Mouse (Mus musculus) G1E-ER4 (cell line): ENCODE data around the gene St5. TPM values are rescaled to one million over a fixed set of nuclear protein-coding genes. Genes with fewer than 3 reads are reported as not detected.

Source experiments
- GATA1 ChIP-seq: IDR thresholded peaks from one replicate; pipeline ENCODE4 v1.8.0; 2012; ENCODE audit warnings: low read length, inconsistent platforms
- polyA plus RNA-seq: library from polyadenylated mRNA; stranded (reverse); fragments of >175 nt; gene quantifications from 2 replicates; pipeline ENCODE4 v1.2.3, GENCODE M21; 2012

Gene St5
- polyA plus RNA-seq, 1 experiment = 0.18 TPM

DNA sequence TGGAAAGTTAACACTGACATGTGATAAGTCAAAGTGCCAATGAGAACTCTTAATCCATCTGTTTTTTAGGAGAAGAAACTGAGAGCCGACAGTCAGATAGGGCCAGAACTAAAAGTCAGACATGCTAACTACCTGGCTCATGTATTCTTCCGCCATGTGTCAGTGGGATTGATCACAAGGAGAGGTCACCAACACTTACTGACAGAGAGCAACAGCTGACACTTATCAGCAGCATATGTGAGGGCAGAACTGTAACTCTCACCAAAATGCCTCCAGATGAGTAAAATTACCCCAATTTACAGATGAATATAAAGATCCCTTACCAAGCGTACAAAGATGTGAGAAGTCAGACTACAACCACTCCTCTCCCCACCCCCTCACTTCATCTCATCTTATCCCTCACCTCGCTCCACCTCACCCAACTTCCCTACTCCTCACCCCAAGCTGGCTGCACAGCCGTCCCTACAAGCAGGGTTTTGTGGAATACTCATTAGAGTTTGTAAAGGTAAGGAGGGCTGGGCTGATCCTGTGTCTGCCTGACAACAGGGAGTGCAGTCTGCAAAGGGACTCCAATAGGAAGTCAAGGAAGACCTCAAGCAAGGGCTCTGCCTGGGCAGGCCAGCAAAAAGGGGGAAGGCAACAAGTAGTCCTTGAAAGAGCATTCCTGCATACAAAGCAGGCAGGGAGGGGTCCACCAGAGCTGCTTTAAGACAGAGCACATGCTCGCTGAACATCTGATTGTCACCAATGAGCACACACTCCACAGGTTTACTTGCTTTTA lies 93.7 kb downstream of the St5 start:
- TF ChIP-seq GATA1 = no peak

DNA sequence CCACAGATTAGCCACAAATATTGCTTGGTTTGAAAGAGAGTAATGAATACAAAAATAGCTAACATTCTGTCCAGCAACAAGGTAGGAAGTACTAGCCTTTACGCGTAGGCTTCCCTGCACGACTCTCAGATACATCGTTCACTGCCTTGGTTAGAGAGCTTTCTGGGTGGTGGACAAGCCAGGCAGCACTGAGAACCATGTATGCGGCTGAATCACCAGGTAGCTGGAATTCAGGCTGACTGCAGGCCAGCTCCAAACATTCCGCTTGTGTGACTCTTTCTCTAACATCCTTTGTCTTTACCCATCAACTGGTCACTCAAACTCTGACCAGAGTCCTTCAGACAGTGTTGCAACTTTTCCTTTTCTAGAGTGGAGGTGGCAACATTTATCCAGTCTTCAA lies 94.6 kb downstream of the St5 start:
- no peak for TF ChIP-seq GATA1

DNA sequence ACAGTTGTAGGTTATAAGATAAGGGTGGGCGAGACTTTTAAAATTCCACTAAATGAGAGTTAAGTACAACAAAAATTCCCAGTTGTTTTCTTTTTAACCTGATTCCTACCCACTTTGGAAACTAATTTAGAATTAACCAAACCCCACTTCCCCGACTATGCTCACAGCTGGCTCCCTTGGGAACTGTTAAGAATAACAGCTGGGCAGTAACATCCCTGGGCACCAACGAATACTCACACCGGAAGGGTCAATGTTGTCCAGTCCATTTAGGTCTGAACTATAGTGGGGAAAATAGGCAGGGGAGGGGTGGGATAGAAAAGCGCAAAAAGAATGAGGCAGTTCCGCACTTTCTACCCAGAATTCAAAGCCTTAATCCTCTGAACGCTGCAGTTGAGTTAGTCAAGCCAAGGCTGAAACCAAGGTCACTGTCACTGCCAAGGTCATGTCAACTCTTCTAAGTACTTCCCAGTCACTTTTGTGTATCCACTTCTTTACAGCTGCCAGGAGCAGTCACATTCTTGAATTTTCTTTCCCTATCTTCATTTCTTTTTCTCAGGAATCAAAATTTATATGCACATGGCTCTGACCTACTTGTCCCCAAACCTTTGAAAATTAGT lies 96.3 kb downstream of the St5 start:
- TF ChIP-seq GATA1 = no peak

DNA sequence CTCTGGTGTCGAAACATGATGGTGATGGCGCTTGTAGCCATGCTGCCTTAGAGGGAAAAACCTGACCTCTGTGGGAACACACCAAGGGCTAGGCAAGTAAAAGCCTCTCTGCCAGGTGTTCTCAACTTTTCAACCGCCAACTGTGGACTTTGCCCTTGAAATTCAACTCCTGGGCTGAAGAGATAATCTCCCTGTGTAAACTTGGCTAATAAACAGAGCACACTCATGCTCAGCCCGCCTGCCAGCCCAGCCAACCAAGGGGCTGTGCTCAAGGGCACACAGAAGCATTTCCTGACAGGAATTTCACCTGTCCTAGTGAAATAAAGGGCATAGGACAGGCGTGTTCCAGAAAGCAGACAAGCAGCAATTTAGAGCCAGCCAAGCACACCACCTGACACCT lies 100.8 kb downstream of the St5 start:
- no peak for TF ChIP-seq GATA1

DNA sequence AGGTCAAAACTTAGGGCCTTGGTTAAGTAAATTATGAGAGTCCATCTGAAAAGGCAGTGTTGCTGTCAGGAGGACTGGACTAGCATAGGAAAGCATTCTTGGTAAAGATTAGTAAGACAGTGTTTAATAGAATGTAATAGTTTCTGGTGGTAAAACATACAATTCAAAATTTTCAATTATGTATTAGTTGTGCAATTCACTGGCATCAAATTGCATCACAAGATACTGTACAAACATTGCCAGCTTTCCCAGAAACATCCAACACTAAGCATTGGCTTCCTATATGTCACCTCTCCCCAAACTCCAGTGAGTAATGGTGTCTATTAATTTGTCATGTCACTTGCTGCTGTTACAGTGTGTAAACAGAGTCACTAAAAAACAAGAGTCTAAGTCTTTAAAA lies 101.4 kb downstream of the St5 start:
- no peak for TF ChIP-seq GATA1

DNA sequence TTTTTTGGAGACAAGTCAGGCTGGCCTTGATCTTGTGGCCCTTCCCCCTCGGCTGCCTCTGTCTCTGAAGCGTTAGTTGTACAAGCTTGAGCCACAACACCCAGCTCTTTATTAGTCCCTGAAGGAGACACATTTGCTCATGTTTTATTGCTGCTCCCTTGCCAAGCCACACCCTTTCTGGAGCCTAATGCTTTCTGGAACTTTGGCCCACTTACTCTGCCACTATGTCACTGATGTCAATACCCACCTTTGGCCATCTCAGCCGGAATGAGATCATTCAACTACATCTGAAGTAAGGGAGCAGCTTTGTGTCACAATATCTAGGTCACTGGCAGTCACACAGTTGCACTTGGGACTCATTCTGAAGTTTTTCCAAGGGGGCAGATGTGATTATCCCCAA lies 102.7 kb downstream of the St5 start:
- TF ChIP-seq GATA1 = no peak

DNA sequence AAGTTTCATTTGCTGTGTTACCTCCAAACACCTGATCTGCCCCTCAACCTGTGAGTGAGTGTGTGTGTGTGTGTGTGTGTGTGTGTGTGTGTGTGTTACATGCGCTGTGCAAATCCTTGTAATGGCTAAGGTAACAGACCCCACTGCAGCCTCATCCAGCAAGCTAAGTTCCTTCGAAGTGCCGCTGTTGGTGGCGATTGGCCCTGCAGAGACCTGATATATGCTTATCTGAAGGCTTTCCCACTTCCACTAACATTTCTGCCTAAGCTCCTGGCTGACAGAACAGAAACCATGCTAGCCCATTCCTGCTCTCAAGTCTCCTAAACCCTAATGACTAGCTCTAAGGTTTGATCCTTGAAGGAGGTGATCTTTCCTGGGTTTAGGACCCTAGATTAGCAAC lies 103.4 kb downstream of the St5 start:
- no peak for TF ChIP-seq GATA1

DNA sequence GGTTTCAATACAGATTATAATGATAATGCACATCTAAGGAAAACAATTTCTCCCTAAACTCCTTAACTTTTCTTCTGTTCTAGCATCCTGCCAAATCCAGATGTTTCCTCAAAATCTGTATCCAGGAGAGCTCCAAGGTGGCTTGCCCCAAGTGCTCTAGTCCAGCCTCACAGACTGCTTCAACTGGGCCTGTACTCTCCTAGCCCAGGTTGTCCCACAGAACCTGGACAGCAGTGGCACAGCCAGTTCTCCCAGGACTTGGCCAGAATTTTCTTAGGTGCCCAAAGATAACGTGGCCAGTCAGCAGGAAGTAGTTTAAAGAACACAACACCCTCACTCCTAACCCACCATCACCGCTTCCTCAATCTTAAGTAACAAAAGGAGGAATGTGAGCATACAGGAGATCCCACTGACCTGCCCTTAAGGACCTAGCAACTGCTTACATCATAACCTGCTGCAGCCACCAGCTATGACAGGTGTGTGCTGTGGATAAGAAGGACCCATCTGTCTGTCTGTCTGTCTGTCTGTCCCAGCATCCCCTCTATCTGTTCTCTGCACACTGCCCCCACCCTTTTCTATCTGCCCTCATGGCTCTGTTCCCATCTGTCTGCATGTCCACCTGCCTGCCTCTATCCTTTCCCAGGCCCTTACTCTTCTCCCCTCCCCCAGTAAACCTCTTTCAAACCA lies 108.4 kb downstream of the St5 start:
- TF ChIP-seq GATA1 = no peak

DNA sequence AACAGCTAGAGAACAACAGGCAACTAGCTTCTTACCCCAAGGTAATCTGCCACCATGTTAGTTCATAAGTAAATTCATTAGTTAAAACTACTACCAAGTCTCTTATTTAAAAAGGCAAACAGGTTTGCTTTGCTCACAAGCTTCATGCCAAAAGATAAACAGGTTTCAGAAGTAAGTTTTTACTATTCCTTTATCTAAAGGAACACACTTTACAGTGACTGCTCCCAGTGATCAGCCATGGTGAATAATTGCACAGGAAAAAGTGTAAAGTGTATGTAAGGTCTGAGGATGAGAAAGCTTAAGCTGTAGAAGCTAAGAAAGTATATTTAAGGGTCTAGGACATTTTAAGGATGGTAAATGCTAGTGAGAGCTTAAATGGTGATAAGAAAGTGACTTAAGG lies 109.4 kb downstream of the St5 start:
- TF ChIP-seq GATA1 = no peak

DNA sequence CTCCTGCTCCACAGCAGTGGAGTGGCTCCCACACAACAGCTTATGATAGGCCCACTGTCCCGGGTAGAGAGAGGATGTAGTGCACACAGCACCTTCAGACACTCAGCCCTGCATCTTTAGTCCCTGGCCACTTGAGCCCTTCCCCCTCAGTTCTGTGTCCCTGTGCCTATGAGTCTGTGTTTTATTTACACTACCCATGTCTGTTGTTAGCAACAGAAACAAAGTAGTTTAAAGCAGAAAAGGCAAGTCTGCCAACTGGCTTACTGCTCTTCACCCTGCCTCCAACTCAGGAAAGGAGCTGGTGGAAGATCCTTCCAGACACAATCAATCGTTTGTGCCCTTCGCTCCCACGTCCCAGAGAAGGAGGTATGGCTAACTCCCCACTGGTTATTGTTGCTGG lies 111.2 kb downstream of the St5 start:
- TF ChIP-seq GATA1 = no peak

DNA sequence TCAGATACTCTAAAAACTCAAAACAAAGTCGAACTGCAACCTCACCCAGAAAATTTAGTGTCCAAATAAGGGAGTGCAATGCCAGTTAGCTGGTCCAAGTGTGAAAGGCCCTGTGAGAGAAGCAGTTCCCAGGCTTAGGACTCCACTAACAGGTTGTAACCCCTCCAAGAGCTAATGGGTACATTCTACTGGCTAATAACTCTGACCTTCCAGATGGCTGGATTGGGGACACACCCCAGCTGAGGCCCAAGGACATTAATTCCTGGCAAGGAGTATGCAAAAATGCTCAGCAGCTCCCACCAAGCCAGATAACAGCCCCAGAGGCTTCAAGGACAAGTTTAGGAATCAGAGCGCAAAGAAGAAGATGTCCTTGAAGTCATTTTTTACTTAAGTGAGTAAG lies 112.8 kb downstream of the St5 start:
- TF ChIP-seq GATA1 = no peak

DNA sequence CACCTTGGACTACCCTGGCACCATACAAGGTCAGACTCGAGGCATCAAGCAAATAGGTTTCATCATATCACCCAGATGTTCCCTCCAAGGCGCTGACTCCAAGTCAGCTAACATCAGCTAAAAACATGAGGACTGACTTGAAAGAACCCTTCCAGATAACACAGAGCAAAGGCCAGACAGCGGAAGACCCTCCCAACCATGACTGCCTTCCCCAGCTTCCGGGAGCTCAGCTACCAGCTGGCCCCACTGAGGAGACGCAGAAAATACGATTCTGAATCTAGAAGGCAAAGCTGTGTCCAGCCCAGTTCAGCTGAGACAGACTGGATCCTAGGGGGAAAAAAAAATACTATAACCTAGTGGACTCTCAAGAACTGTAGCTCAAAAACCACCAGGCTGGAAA lies 114.4 kb downstream of the St5 start:
- TF ChIP-seq GATA1 = no peak

DNA sequence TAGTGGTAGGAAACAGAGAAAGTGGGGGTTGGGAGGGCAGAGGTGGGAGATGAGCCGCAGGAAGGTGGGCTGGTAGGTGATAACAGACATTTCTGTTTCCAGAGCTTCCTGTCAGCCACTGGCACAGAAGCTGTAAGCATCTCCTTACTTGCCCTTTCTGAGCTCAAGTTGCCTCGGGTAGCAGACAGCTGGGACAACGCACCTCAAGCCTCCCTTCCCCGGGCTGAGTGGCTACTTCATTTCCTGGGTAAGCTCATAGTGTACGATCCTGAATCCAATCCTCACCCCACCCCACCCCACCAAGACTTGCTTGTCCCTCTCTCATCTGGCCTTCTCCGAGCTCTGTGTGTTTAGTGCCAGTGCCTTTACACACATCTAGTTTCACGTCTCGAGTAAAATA lies 115.3 kb downstream of the St5 start:
- no peak for TF ChIP-seq GATA1

DNA sequence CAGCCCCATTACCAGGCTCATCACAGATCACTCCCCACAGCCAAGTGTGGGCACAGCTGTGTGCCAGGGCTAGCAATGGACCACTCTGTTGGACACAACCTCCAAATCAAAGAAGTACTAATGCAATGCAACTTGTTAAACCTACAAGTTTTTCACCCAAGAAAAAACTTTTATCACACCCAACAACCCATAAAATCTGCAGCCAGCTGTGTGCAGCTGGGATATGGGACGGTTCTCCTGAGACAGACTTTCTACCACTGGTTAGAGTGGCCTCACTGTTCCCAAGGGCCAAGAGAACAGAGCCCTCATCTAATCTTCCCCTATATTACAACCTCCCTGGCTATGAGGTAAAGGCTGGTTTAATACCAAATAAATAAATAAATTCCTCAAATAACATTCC lies 118.9 kb downstream of the St5 start:
- TF ChIP-seq GATA1 = no peak

DNA sequence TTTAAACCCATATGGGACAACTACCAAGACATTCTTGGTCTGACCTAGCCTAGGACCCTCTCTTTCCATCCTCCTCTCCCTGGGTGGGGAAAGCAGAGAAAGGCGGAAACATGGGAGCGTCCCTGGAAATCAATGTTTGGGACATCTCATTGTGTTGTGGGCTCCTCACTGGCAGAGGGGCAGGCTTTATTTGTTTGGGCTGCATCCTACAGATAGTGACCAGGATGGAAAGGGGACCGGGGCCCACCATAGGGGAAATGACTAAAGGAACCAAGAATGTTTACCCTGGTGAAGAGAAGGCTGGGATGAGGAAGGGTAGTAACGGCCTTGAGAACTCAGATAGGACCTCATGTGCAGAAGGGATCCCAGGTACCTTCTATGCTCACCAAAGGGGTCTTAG lies 122.9 kb downstream of the St5 start:
- TF ChIP-seq GATA1 = no peak

DNA sequence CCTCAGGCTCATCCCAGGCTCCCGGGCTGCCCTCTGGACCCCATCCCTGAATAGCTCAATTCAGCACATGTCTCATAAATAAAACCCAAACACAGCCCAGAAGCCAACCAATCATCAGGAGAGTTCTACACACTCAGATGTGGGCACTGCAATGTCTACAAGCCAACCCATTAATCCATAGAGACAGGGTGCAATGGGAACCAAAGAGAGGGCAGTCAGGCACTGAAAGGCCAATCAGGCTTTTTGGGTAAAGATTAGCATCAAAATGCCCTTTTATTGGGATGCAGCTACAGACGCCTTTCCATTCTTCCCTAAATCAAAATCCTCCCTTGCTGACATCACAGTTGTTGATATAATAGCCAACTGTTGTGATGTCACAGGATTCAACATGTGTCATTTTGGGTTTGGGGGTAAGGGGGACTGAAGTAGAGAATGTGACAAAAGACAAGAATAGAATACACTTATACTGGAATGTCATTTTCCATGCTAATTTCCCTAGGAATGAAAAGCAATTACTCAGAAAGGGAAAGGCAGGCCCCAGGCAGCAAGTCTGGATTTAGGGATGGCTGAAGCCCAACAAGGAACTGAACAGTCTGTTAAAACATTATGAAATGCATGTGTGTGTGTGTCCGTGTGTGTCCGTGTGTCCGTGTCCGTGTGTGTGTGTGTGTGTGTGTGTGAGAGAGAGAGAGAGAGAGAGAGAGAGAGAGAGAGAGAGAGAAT lies 123.7 kb downstream of the St5 start:
- no peak for TF ChIP-seq GATA1
